Mouse (Mus musculus): ENCODE results near the gene Gm5142.

DNA sequence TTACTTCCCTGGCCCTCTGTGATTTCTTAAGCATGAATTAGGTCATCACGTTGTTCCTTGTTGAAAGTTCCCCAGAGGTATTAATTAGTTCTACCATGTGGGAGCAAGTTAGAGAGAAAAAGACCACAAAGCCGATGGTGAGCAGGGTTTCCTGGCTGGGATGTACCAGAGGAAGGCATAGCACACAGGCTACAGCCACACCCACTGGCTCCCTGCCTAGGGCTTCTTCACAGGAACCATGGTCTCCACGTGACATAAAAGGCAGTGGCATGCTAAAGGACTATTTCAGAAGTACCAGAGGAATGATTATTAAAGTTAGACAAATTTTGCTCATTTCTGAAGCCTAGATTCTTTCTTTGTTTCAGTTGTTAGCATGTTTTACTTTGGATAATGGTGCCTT, 40.7 kb upstream of the Gm5142 start:
- TF ChIP-seq POLR2A (IDR thresholded peaks at IDR 0.05; ENCODE audit: low read depth, low read length) (no peak), CTCF (IDR thresholded peaks at IDR 0.05; ENCODE audit: extremely low read depth, insufficient read length, insufficient replicate concordance, low read depth, low read length) (no peak)
